Mouse (Mus musculus): ENCODE measurements around the gene Dnah12. TPM values are rescaled to one million over a fixed set of nuclear protein-coding genes. Genes with fewer than 3 reads are reported as not detected.

Dnah12 gene
- polyA plus RNA-seq, 1 experiment from 2014 or later = 0.09 TPM

GRCm38 (mm10) chr14:26724898-26725297 lies 31.8 kb downstream of the Dnah12 start:
- H3K27me3 ChIP-seq = no peaks in the 10 kb centered on the region
- 82% methylated on average over 3 of the region's 3 CpGs for WGBS
- H3K4me1 ChIP-seq (replicated peaks) = no peaks in the 10 kb centered on the region
- H3K36me3 ChIP-seq = no peaks in the 10 kb centered on the region
- no peak overlapping the region for H3K9ac ChIP-seq
- H3K9me3 ChIP-seq (replicated peaks) = no peaks in the 10 kb centered on the region
- H3K4me3 ChIP-seq = no peak overlapping the region
- ATAC-seq (replicated peaks; ENCODE audit: insufficient number of reproducible peaks, insufficient read depth, low FRiP score, low read depth) = no peak
- H3K4me2 ChIP-seq = no peak overlapping the region
- H3K27ac ChIP-seq = no peak overlapping the region

GRCm38 (mm10) chr14:26758566-26758965 lies 65.5 kb downstream of the Dnah12 start:
- H3K36me3 ChIP-seq = no peaks in the 10 kb centered on the region
- H3K27me3 ChIP-seq = no peaks in the 10 kb centered on the region
- no peak overlapping the region for H3K27ac ChIP-seq
- 42% methylated on average over 8 of the region's 8 CpGs for WGBS
- ATAC-seq (replicated peaks; ENCODE audit: insufficient number of reproducible peaks, insufficient read depth, low FRiP score, low read depth) = no peak
- H3K4me1 ChIP-seq (replicated peaks) = no peaks in the 10 kb centered on the region
- H3K4me2 ChIP-seq = no peak overlapping the region
- no peaks in the 10 kb centered on the region for H3K9me3 ChIP-seq (replicated peaks)
- no peak overlapping the region for H3K4me3 ChIP-seq
- H3K9ac ChIP-seq = no peak overlapping the region

GRCm38 (mm10) chr14:26764827-26765226 lies 71.8 kb downstream of the Dnah12 start:
- Histone ChIP-seq H3K4me2 (no peak overlapping the region), H3K36me3 (no peaks in the 10 kb centered on the region), H3K9me3 (replicated peaks) (0 out of 2 replicates have a peak, but pooled peaks cover 2% of the 10 kb centered on the region), H3K4me1 (replicated peaks) (no peaks in the 10 kb centered on the region), H3K27me3 (no peaks in the 10 kb centered on the region), H3K4me3 (no peak overlapping the region), H3K9ac (no peak overlapping the region), H3K27ac (no peak overlapping the region)
- no peak for ATAC-seq (replicated peaks; ENCODE audit: insufficient number of reproducible peaks, insufficient read depth, low FRiP score, low read depth)
- WGBS = 67% methylated on average over 6 of the region's 6 CpGs

GRCm38 (mm10) chr14:26768195-26768594 lies 75.1 kb downstream of the Dnah12 start:
- H3K27me3 ChIP-seq = no peaks in the 10 kb centered on the region
- 0 out of 2 replicates have a peak, but pooled peaks cover 2% of the 10 kb centered on the region for H3K9me3 ChIP-seq (replicated peaks)
- no peak overlapping the region for H3K9ac ChIP-seq
- ATAC-seq (replicated peaks; ENCODE audit: insufficient number of reproducible peaks, insufficient read depth, low FRiP score, low read depth) = no peak
- no peak overlapping the region for H3K27ac ChIP-seq
- 57% methylated on average over 4 of the region's 4 CpGs for WGBS
- no peak overlapping the region for H3K4me2 ChIP-seq
- H3K4me1 ChIP-seq (replicated peaks) = no peaks in the 10 kb centered on the region
- H3K4me3 ChIP-seq = no peak overlapping the region
- H3K36me3 ChIP-seq = no peaks in the 10 kb centered on the region

GRCm38 (mm10) chr14:26773536-26773935 lies 80.5 kb downstream of the Dnah12 start:
- Histone ChIP-seq H3K36me3 (no peaks in the 10 kb centered on the region), H3K9me3 (replicated peaks) (no peaks in the 10 kb centered on the region), H3K4me1 (replicated peaks) (no peaks in the 10 kb centered on the region), H3K27me3 (no peaks in the 10 kb centered on the region), H3K4me3 (no peak overlapping the region), H3K4me2 (no peak overlapping the region), H3K27ac (no peak overlapping the region), H3K9ac (no peak overlapping the region)
- ATAC-seq (replicated peaks; ENCODE audit: insufficient number of reproducible peaks, insufficient read depth, low FRiP score, low read depth) = no peak
- WGBS = 63% methylated on average over 4 of the region's 4 CpGs

- WGBS = 54% methylated on average over 4 of the region's 4 CpGs
- ATAC-seq (replicated peaks; ENCODE audit: insufficient number of reproducible peaks, insufficient read depth, low FRiP score, low read depth) = no peak
- Histone ChIP-seq H3K4me2 (no peak overlapping the region), H3K9me3 (replicated peaks) (no peaks in the 10 kb centered on the region), H3K27ac (no peak overlapping the region), H3K4me1 (replicated peaks) (no peaks in the 10 kb centered on the region), H3K36me3 (no peaks in the 10 kb centered on the region), H3K4me3 (no peak overlapping the region), H3K27me3 (no peaks in the 10 kb centered on the region), H3K9ac (no peak overlapping the region)
These were observed 90.7 kb downstream of the Dnah12 start for GRCm38 (mm10) chr14:26783731-26784130.

GRCm38 (mm10) chr14:26785695-26786094 lies 92.6 kb downstream of the Dnah12 start:
- Histone ChIP-seq H3K4me2 (no peak overlapping the region), H3K27me3 (no peaks in the 10 kb centered on the region), H3K4me1 (replicated peaks) (no peaks in the 10 kb centered on the region), H3K9ac (no peak overlapping the region), H3K9me3 (replicated peaks) (no peaks in the 10 kb centered on the region), H3K4me3 (no peak overlapping the region), H3K36me3 (no peaks in the 10 kb centered on the region), H3K27ac (no peak overlapping the region)
- WGBS = 41% methylated on average over 4 of the region's 4 CpGs
- ATAC-seq (replicated peaks; ENCODE audit: insufficient number of reproducible peaks, insufficient read depth, low FRiP score, low read depth) = no peak

- no peaks in the 10 kb centered on the region for H3K4me1 ChIP-seq (replicated peaks)
- H3K9me3 ChIP-seq (replicated peaks) = no peaks in the 10 kb centered on the region
- H3K4me3 ChIP-seq = no peak overlapping the region
- H3K9ac ChIP-seq = no peak overlapping the region
- no peak overlapping the region for H3K4me2 ChIP-seq
- no peak overlapping the region for H3K27ac ChIP-seq
- no peak for ATAC-seq (replicated peaks; ENCODE audit: insufficient number of reproducible peaks, insufficient read depth, low FRiP score, low read depth)
- H3K36me3 ChIP-seq = no peaks in the 10 kb centered on the region
- WGBS = 88% methylated on average over 2 of the region's 2 CpGs
- no peaks in the 10 kb centered on the region for H3K27me3 ChIP-seq
These were observed 101.4 kb downstream of the Dnah12 start for GRCm38 (mm10) chr14:26794431-26794830.

- WGBS = 61% methylated on average over 3 of the region's 3 CpGs
- Histone ChIP-seq H3K4me3 (no peak overlapping the region), H3K4me2 (no peak overlapping the region), H3K27ac (no peak overlapping the region), H3K4me1 (replicated peaks) (no peaks in the 10 kb centered on the region), H3K27me3 (no peaks in the 10 kb centered on the region), H3K9me3 (replicated peaks) (no peaks in the 10 kb centered on the region), H3K36me3 (no peaks in the 10 kb centered on the region), H3K9ac (no peak overlapping the region)
- no peak for ATAC-seq (replicated peaks; ENCODE audit: insufficient number of reproducible peaks, insufficient read depth, low FRiP score, low read depth)
These were observed 105.3 kb downstream of the Dnah12 start for GRCm38 (mm10) chr14:26798330-26798729.

- H3K4me1 ChIP-seq (replicated peaks) = no peaks in the 10 kb centered on the region
These were observed 106.2 kb downstream of the Dnah12 start for GRCm38 (mm10) chr14:26799286-26799685.

GRCm38 (mm10) chr14:26805500-26805899 lies 112.4 kb downstream of the Dnah12 start:
- Histone ChIP-seq H3K4me3 (no peak overlapping the region), H3K4me2 (no peak overlapping the region), H3K4me1 (replicated peaks) (peaks cover 3% of the 10 kb centered on the region; the same call in 1 of the 2 replicates), H3K9ac (no peak overlapping the region), H3K27ac (no peak overlapping the region), H3K36me3 (no peaks in the 10 kb centered on the region), H3K9me3 (replicated peaks) (no peaks in the 10 kb centered on the region), H3K27me3 (no peaks in the 10 kb centered on the region; the same call in 1 of the 2 replicates)
- ATAC-seq (replicated peaks; ENCODE audit: insufficient number of reproducible peaks, insufficient read depth, low FRiP score, low read depth) = 0 out of 2 replicates have a peak, but pooled peaks have one; percentile 43
- WGBS = 71% methylated on average over 7 of the region's 7 CpGs

More at GRCm38 (mm10) chr14:26799286-26799685, 106.2 kb downstream of the Dnah12 start:
- Histone ChIP-seq H3K4me3 (no peak overlapping the region), H3K36me3 (no peaks in the 10 kb centered on the region), H3K27me3 (no peaks in the 10 kb centered on the region), H3K4me2 (no peak overlapping the region), H3K9me3 (replicated peaks) (no peaks in the 10 kb centered on the region), H3K27ac (no peak overlapping the region), H3K9ac (no peak overlapping the region)
- WGBS = 71% methylated on average over 3 of the region's 3 CpGs
- ATAC-seq (replicated peaks; ENCODE audit: insufficient number of reproducible peaks, insufficient read depth, low FRiP score, low read depth) = no peak

- 73% methylated on average over 11 of the region's 11 CpGs for WGBS
- no peak overlapping the region for H3K4me3 ChIP-seq
- no peak overlapping the region for H3K27ac ChIP-seq
- no peaks in the 10 kb centered on the region for H3K27me3 ChIP-seq
- ATAC-seq (replicated peaks; ENCODE audit: insufficient number of reproducible peaks, insufficient read depth, low FRiP score, low read depth) = no peak
- no peak overlapping the region for H3K4me2 ChIP-seq
- H3K36me3 ChIP-seq = no peaks in the 10 kb centered on the region
- no peaks in the 10 kb centered on the region for H3K4me1 ChIP-seq (replicated peaks)
- H3K9me3 ChIP-seq (replicated peaks) = no peaks in the 10 kb centered on the region
- no peak overlapping the region for H3K9ac ChIP-seq
These were observed 119.7 kb downstream of the Dnah12 start for GRCm38 (mm10) chr14:26812734-26813133.

Measured in heart, embryonic 15.5 days (tissue).